Mouse (Mus musculus) midbrain, embryonic 16.5 days (tissue): ENCODE measurements around the gene Sh3bgrl2. TPM values are rescaled to one million over a fixed set of nuclear protein-coding genes. Genes with fewer than 3 reads are reported as not detected.

Experiments used
- ATAC-seq: fragments of 200-750 bp; cut with Nextera tagmentation; 2 replicates; pipeline ENCODE4 v1.8.0; 2017; ENCODE audit warnings: moderate TSS enrichment
- H3K27ac ChIP-seq: fragments of 300-500 bp; sonication (generic); 2 replicates; pipeline ENCODE4 v1.5.1; 2014; ENCODE audit warnings: mild to moderate bottlenecking, low read length, mixed read lengths
- H3K27me3 ChIP-seq: fragments of 300-500 bp; sonication (generic); 2 replicates; pipeline ENCODE4 v1.6.1; 2014; ENCODE audit warnings: low read depth, low read length, mixed read lengths; ENCODE audit not compliant: control insufficient read depth, insufficient read depth
- H3K36me3 ChIP-seq: fragments of 300-500 bp; sonication (generic); 2 replicates; pipeline ENCODE4 v1.6.1; 2014; ENCODE audit warnings: mild to moderate bottlenecking, low read length, moderate library complexity, mixed read lengths; ENCODE audit not compliant: control insufficient read depth, insufficient read depth
- H3K4me1 ChIP-seq: fragments of 300-500 bp; sonication (generic); 2 replicates; pipeline ENCODE4 v1.6.1; 2014; ENCODE audit warnings: mild to moderate bottlenecking, low read length, mixed read lengths; ENCODE audit not compliant: control insufficient read depth, insufficient read depth
- H3K4me2 ChIP-seq: fragments of 300-500 bp; sonication (generic); 2 replicates; pipeline ENCODE4 v1.6.1; 2014; ENCODE audit warnings: mild to moderate bottlenecking, low read length, mixed read lengths
- H3K4me3 ChIP-seq: fragments of 300-500 bp; sonication (generic); 2 replicates; pipeline ENCODE4 v1.5.1; 2014; ENCODE audit warnings: low read depth, mild to moderate bottlenecking, low read length, moderate library complexity, mixed read lengths
- H3K9ac ChIP-seq: fragments of 300-500 bp; sonication (generic); 2 replicates; pipeline ENCODE4 v1.6.1; 2014; ENCODE audit warnings: low read depth, low read length, mixed read lengths
- H3K9me3 ChIP-seq: fragments of 300-500 bp; sonication (generic); replicated peaks from 2 replicates; pipeline ENCODE4 v1.6.1; 2014; ENCODE audit warnings: mild to moderate bottlenecking, low read length, mixed read lengths; ENCODE audit not compliant: control insufficient read depth, poor library complexity, severe bottlenecking
- WGBS: fragments of 180-500 bp; shearing (Covaris S2); extraction: QIAGEN DNeasy Blood & Tissue Kit; methylation state at CpG from one replicate; pipeline ENCODE4 v1.1.7; 2014; 5-methylcytosine and 5-hydroxymethylcytosine counted together
- polyA plus RNA-seq: library from polyadenylated mRNA; unstranded; fragments of >200 nt; fragmentation: Nextera tagmentation; extraction: Ambion mirVana; gene quantifications from 2 replicates; pipeline ENCODE4 v1.2.1, GENCODE M21; 2015

Gene Sh3bgrl2
- polyA plus RNA-seq, 1 experiment from 2014 or later = 10.3 TPM

DNA sequence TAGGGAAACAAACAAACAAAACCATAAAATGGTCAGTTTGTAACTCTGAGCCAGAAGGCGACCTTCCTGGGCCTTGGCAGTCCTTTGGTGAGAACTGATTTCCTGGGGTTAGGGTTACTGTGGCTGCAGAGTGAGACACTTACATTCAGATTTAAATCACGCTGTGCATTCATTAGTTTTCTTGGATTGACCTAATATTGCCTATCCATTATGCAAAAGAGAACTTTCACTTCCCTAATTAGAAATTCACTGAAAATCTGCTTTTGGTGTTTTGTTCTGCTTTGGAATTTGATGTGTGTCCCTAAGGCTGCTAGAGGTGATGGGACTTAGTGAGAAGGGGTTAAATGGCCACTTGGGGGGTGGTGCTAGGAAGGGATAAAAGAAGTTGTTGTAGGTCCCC is 7.5 kb downstream of the Sh3bgrl2 start:
- no peaks in the 10 kb centered on the region for H3K36me3 ChIP-seq
- H3K27me3 ChIP-seq = no peaks in the 10 kb centered on the region
- H3K4me2 ChIP-seq = no peak overlapping the region
- H3K27ac ChIP-seq = no peak overlapping the region
- WGBS = 69% methylated on average over 2 of the region's 2 CpGs
- no peak overlapping the region for H3K4me3 ChIP-seq
- H3K4me1 ChIP-seq = peaks cover 7% of the 10 kb centered on the region
- no peak for ATAC-seq
- no peak overlapping the region for H3K9ac ChIP-seq
- H3K9me3 ChIP-seq = no peaks in the 10 kb centered on the region

DNA sequence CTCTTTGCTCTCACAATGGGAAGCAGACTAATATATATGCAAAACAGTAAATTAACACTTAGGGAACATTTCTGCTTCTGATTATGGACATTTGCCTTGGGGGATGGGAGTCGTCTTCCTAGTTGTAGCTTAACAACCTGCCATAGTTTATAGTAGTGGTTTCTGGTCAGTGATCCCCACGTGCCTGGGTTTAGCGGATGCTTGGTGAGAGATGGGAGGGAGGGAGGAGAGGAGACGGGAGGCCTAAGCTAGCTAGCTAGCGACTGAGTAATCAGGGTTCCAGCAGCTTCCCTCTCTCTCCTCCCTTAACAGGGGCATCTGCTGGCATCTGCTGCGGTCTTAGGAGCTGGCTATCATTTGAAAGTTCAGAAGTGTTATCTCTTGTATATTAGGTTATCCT is 8.1 kb downstream of the Sh3bgrl2 start:
- Histone ChIP-seq H3K36me3 (no peaks in the 10 kb centered on the region), H3K4me2 (no peak overlapping the region), H3K4me1 (peaks cover 5% of the 10 kb centered on the region), H3K9ac (no peak overlapping the region), H3K27ac (no peak overlapping the region), H3K4me3 (no peak overlapping the region), H3K9me3 (no peaks in the 10 kb centered on the region), H3K27me3 (no peaks in the 10 kb centered on the region)
- 0 out of 2 replicates have a peak, but pooled peaks have one; percentile 49 for ATAC-seq
- WGBS = 25% methylated on average over 6 of the region's 6 CpGs

DNA sequence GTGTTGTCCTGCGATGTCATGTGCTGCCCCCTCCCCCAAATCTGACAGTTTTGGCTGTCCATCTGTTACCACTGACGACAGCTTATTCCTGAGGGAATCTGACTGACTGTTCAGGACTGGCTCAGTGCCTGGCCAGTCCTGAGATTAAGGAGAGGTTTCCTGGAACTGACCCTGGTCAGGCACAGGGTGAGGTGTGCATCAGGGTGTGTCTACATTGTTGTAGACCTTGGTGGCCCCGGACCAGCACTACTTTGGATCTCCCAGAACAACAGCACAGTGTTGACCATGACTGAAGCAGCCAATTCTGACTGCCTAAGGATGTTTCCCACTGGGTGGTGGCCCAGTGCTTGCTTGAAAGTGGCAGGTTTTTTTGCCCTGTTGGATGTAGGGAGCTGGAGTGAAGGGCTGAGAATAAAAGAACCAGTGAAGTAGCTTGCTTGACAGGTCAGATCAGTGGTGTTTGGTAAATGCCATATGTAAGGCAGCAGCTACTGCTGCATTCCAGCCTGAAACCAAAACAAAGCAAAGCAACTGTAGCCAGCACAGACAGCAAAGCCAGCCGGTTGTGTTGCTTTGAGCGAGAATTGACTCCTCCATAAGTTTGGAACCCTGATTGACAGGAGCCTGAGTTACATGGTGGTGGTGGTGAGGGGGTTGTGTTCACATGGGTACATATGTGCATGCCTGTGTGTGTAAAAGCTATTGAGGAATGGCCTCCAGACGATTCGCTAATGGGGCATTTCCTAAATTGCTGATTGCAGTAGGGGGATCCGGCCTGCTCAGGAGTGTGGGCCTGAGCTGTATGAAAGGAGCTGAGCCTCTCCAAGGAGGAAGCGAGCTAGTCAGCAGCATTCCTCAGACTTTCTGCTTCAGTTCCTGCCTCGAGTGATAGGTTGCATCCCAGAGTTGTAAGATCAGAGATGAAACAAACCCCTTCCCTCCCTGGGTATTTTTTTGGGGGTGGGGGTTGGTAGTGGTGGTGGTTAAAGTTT is 8.9 kb downstream of the Sh3bgrl2 start:
- no peak overlapping the region for H3K27ac ChIP-seq
- 61% methylated on average over 10 of the region's 10 CpGs for WGBS
- H3K9ac ChIP-seq = no peak overlapping the region
- ATAC-seq = peak; percentile 38; the same call in 1 of the 2 replicates
- peaks cover 5% of the 10 kb centered on the region for H3K4me1 ChIP-seq
- no peaks in the 10 kb centered on the region for H3K36me3 ChIP-seq
- no peaks in the 10 kb centered on the region for H3K27me3 ChIP-seq
- no peak overlapping the region for H3K4me2 ChIP-seq
- no peak overlapping the region for H3K4me3 ChIP-seq
- no peaks in the 10 kb centered on the region for H3K9me3 ChIP-seq

DNA sequence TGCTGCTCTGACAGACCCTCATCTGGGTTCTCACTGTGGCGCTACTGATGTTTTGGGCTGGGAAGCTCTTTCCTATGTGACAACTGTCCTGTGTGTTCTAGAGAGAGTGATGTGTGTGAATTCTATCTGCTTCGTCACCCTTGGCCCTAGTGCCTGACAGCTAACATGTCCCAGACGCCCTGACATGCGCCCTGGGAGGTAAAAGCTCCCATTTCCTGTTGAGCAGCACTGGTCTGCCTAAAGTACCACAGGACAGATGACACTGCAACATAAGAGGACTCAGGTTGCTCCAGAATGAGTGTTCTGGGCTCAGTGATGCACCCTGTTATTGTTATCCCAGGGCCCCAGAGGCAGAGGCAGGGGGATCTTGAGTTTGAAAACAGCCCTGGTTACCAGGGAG is 12.5 kb downstream of the Sh3bgrl2 start:
- H3K4me2 ChIP-seq = no peak overlapping the region
- no peak overlapping the region for H3K9ac ChIP-seq
- no peak for ATAC-seq
- no peak overlapping the region for H3K4me3 ChIP-seq
- no peaks in the 10 kb centered on the region for H3K36me3 ChIP-seq
- WGBS = 92% methylated on average over 4 of the region's 4 CpGs
- H3K9me3 ChIP-seq = no peaks in the 10 kb centered on the region
- no peaks in the 10 kb centered on the region for H3K27me3 ChIP-seq
- H3K27ac ChIP-seq = no peak overlapping the region
- peaks cover 12% of the 10 kb centered on the region for H3K4me1 ChIP-seq

DNA sequence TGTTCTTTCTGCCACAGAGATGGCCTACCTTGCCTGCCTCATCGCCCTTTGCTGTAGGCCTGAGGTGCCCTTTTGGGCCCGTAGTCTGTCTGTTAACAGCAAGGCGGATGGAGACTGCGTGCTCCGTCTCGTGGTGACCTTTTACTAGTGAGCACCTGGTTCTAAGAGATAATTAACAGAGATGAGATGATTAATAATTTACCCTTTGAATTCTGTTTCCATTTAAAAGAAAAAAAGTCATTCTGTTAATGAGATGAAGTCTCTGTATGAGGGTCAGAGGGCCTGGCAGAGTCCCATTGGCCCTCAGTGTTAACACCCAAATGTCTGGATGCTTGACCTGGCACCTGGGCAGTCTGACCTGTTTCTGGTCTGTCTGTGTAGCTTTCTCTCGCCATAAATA is 14.8 kb downstream of the Sh3bgrl2 start:
- Histone ChIP-seq H3K9ac (no peak overlapping the region), H3K4me1 (peaks cover 7% of the 10 kb centered on the region), H3K27ac (no peak overlapping the region), H3K4me3 (no peak overlapping the region), H3K36me3 (no peaks in the 10 kb centered on the region), H3K9me3 (no peaks in the 10 kb centered on the region), H3K4me2 (no peak overlapping the region), H3K27me3 (no peaks in the 10 kb centered on the region)
- no peak for ATAC-seq
- WGBS = 92% methylated on average over 7 of the region's 7 CpGs

DNA sequence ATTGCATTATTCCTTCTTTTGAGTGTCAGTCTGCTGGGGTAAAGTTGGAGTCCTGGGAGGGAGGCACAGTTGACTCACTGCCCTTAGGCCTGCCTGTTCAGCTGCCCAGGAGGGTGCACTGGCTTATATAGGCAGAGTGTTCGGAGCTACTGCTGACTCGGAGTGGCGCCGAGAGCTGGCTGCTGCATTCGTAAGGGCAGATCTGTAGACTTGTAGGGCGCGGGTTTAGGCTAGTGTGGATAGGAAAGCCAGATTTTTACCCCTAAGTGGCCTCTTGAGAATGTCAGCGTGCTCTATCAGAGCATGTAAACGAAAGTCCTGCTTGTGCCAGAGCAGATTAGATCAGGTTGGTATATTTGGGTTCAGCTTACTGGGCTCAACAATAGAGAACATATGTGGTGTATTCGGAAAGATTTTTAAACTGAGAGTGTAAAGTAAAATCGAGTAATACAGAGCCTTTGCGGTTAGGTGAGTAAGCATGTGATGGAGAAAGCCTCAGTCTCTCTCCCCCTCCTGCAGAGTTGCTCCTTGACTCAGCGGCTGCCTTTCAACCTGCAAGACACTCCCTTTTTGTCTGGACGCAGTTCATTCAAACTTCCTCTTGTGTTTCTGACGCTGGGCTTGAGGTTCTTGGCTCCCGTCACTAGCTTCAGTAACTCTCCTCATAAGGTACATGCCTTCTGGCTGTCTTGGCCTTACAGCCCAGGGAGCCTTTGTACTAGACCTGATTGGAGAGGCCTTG is 15.9 kb downstream of the Sh3bgrl2 start:
- no peak overlapping the region for H3K4me2 ChIP-seq
- no peak overlapping the region for H3K4me3 ChIP-seq
- H3K36me3 ChIP-seq = no peaks in the 10 kb centered on the region
- 40% methylated on average over 16 of the region's 16 CpGs for WGBS
- H3K9me3 ChIP-seq = no peaks in the 10 kb centered on the region
- ATAC-seq = no peak
- peaks cover 7% of the 10 kb centered on the region for H3K4me1 ChIP-seq
- H3K27ac ChIP-seq = 0 out of 2 replicates have a peak overlapping the region, but pooled peaks have one; percentile 20
- no peak overlapping the region for H3K9ac ChIP-seq
- H3K27me3 ChIP-seq = no peaks in the 10 kb centered on the region

DNA sequence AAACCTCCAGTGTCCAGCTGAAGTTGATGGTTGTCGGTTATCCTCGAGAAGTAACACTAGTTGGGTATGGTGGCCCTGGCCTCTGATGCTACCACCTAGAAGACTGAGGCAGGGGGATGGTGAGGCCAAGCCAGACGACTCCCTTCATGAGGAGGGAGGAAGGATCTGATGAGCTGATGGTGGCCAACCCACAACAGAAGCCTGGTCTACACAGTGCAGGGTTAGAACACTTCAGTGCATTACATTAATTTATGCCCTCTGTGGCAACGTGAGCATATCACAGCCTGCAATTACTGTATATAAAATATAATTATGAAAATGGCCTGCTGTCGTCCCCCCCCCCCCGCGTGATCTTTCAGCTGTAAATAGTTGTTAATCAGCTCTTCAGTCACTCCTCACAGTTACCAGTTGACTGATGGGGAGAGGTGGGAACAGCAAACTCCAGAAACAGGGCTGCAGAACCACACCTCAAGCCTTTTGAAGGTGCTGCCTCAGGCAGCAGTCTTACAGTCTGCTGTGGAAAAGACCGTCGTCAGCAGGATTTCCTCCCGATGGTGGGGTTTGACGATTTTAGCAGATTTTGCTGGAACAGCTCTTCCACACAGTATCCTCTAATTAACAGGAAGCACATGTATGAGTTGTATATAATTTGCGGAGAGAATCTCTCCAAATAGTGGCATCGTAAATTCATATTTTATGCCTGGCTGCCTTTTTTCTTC is 17.0 kb downstream of the Sh3bgrl2 start:
- no peaks in the 10 kb centered on the region for H3K27me3 ChIP-seq
- no peaks in the 10 kb centered on the region for H3K9me3 ChIP-seq
- ATAC-seq = peak; percentile 60; the same call in 1 of the 2 replicates
- no peaks in the 10 kb centered on the region for H3K36me3 ChIP-seq
- no peak overlapping the region for H3K9ac ChIP-seq
- peaks cover 7% of the 10 kb centered on the region for H3K4me1 ChIP-seq
- 82% methylated on average over 13 of the region's 13 CpGs for WGBS
- no peak overlapping the region for H3K4me3 ChIP-seq
- no peak overlapping the region for H3K4me2 ChIP-seq
- H3K27ac ChIP-seq = no peak overlapping the region

DNA sequence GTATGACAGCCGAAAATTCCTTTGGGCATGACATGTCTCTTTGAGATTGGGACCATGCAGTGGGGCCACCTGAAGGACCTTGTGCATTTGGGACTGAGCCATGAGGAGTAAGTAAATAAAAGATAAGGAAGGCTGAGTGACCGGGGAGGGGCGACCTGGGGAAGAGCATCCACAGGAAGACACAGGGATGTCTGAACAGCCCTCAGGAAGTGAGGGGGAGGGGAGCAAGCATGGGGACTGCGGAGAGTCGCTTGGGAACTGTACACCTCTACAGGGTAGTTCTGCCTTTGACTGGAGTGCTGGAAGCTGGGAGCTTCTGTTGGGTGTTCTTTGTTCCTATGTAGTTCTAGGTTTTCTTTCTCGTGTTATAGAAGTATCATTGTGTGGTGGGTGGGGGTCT is 18.0 kb downstream of the Sh3bgrl2 start:
- Histone ChIP-seq H3K4me1 (peaks cover 7% of the 10 kb centered on the region), H3K4me2 (no peak overlapping the region), H3K9me3 (no peaks in the 10 kb centered on the region), H3K36me3 (no peaks in the 10 kb centered on the region), H3K27ac (no peak overlapping the region), H3K27me3 (no peaks in the 10 kb centered on the region), H3K4me3 (no peak overlapping the region), H3K9ac (no peak overlapping the region)
- 87% methylated on average over 6 of the region's 6 CpGs for WGBS
- no peak for ATAC-seq
